Mouse (Mus musculus): ENCODE measurements at regions not wholly inside any gene's neighbourhood (a gene's known extent, or its start where the extent isn't known, plus 50 kb on each side); places are given as distances from the start of the nearest gene placed in this dataset.

GRCm38 (mm10) chr13:44231403-44231802, 446.8 kb downstream of the Cd83 start:
- TF ChIP-seq CTCF (IDR thresholded peaks at IDR 0.05; ENCODE audit: low read depth): no peak
- TF ChIP-seq EP300 (optimal IDR thresholded peaks at IDR 0.05): no peak

Data from stomach, postnatal 0 days (tissue).